16 mouse cellular contexts compared by ENCODE assay signal in the genomic region with DNA sequence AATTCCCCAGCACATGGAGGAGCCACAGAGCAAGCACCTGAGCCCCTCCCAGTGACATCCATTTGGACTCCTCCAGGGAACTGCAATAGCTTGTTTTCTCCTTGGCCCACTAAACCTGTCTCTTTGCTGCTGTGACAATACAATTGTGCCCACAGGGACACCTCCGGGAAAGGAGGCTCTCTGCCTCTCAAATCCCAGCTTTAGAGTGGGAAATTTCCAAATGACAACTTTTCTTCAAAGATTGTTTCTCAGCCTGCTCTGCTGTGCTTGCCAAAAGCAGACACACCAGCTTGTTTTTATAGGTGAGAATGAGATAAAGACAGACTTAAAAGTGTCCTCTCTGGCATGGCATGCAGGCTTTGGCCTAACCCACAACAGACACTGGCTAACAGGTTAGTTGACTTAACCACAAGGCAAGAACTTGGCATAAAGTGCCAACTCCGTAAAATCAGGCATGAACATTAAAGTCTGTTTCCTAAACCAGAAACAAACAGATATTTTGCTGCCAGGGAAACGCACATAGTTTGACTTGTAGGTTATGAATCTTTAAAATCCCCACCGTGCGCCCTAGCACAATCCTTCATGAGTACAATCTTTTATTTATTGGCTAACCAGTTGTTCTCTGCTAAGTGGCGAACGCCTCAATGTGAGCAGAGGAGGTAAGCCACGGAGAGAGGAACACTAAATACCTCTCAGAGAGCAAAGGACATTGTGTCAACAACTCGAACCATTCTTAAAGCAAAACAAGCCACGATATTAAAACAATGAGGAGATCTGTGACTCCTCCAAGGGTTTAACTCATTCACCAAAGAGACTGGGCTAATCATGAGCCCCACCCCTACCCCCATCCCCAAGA.
DNase-seq lines count a peak whose midpoint lies in the region; ATAC-seq and TF ChIP-seq lines count a peak whose summit lies in the region.
"Had no signal": no experiment of that assay in that cellular context is flagged by ENCODE, and none has a peak within 500 bp of the region (broad histone marks: within the 10 kb centered on the region; RNA-seq: fewer than 3 reads in every experiment).

No protein-coding gene starts in this region.

- no peak overlapping the region for H3K9ac ChIP-seq in kidney, embryonic 14.5 days (ENCODE audit: low read depth, low read length)
- H3K9ac ChIP-seq in lung, embryonic 14.5 days = no peak overlapping the region
- no peak overlapping the region for H3K9ac ChIP-seq in intestine, embryonic 16.5 days (ENCODE audit: low read depth, low read length)
- H3K9ac ChIP-seq: hindbrain, embryonic 12.5 days; midbrain, embryonic 13.5 days had no signal

- ATAC-seq in kidney, embryonic 14.5 days (ENCODE audit: low FRiP score, low TSS enrichment) = no peak
- no peak for ATAC-seq in lung, embryonic 14.5 days (ENCODE audit: insufficient read depth)
- peak; percentile 10; the same call in 1 of the 2 replicates for ATAC-seq in intestine, embryonic 16.5 days
- ATAC-seq: forebrain, embryonic 16.5 days; midbrain, embryonic 13.5 days had no signal

- H3K4me3 ChIP-seq in kidney, embryonic 14.5 days (ENCODE audit: low read length) = no peak overlapping the region
- H3K4me3 ChIP-seq in lung, embryonic 14.5 days (ENCODE audit: low read depth, low read length) = no peak overlapping the region
- H3K4me3 ChIP-seq in intestine, embryonic 16.5 days (ENCODE audit: low read length) = no peak overlapping the region
- H3K4me3 ChIP-seq: hindbrain, embryonic 12.5 days; midbrain, embryonic 13.5 days had no signal

- H3K27me3 ChIP-seq in kidney, embryonic 14.5 days (ENCODE audit: control insufficient read depth, insufficient read depth, low read length) = no peaks in the 10 kb centered on the region
- no peaks in the 10 kb centered on the region for H3K27me3 ChIP-seq in lung, embryonic 14.5 days (ENCODE audit: insufficient read depth, low read length)
- H3K27me3 ChIP-seq in intestine, embryonic 16.5 days (replicated peaks; ENCODE audit: control insufficient read depth, insufficient read depth, low read length) = no peaks in the 10 kb centered on the region
- H3K27me3 ChIP-seq: hindbrain, embryonic 12.5 days; midbrain, embryonic 13.5 days had no signal

- peak; percentile 13 for DNase-seq in kidney, adult 18-20 months
- no peak for DNase-seq in lung, embryonic 14.5 days
- no peak for DNase-seq in lung, postnatal 14 days
- no peak for DNase-seq in adrenal gland, adult 2 months
- DNase-seq in thymus, postnatal 10 days (ENCODE audit: low spot score in 2 of 2) = no peak
- DNase-seq: adrenal gland, adult 8-10 months; cerebellum, adult 9-10 months; gastrocnemius, postnatal 36 days; left cerebral cortex, postnatal 4 days; spleen, adult 18-20 months; thymus, postnatal 4 days had no signal

- 62% methylated on average over 10 of the region's 10 CpGs for whole genome bisulfite sequencing in kidney, embryonic 14.5 days
- WGBS in lung, embryonic 14.5 days = 58% methylated on average over 10 of the region's 10 CpGs
- 43% methylated on average over 10 of the region's 10 CpGs for WGBS in intestine, embryonic 16.5 days

- H3K27ac ChIP-seq in kidney, embryonic 14.5 days (ENCODE audit: low read depth, low read length) = no peak overlapping the region
- H3K27ac ChIP-seq in lung, embryonic 14.5 days (ENCODE audit: low read depth) = peak overlapping the region; percentile 24; the same call in 1 of the 2 replicates
- H3K27ac ChIP-seq in intestine, embryonic 16.5 days (ENCODE audit: low read length) = 0 out of 2 replicates have a peak overlapping the region, but pooled peaks have one; percentile 10
- H3K27ac ChIP-seq: hindbrain, embryonic 12.5 days; midbrain, embryonic 13.5 days had no signal

- H3K4me1 ChIP-seq in kidney, embryonic 14.5 days (ENCODE audit: control insufficient read depth, insufficient read depth, low read length) = 0 out of 2 replicates have a peak, but pooled peaks cover 6% of the 10 kb centered on the region
- H3K4me1 ChIP-seq in lung, embryonic 14.5 days (ENCODE audit: insufficient read depth) = 0 out of 2 replicates have a peak, but pooled peaks cover 5% of the 10 kb centered on the region
- H3K4me1 ChIP-seq in intestine, embryonic 16.5 days (ENCODE audit: control insufficient read depth, insufficient read depth, low read length) = peaks cover 18% of the 10 kb centered on the region

- no peak overlapping the region for H3K4me2 ChIP-seq in kidney, embryonic 14.5 days (replicated peaks; ENCODE audit: low read depth, low read length)
- no peak overlapping the region for H3K4me2 ChIP-seq in lung, embryonic 14.5 days
- H3K4me2 ChIP-seq in intestine, embryonic 16.5 days (ENCODE audit: low read depth, low read length) = no peak overlapping the region
- H3K4me2 ChIP-seq: hindbrain, embryonic 12.5 days; midbrain, embryonic 13.5 days had no signal

- no peaks in the 10 kb centered on the region for H3K36me3 ChIP-seq in kidney, embryonic 14.5 days (ENCODE audit: control insufficient read depth, insufficient read depth, low read length)
- no peaks in the 10 kb centered on the region for H3K36me3 ChIP-seq in lung, embryonic 14.5 days (ENCODE audit: insufficient read depth)
- H3K36me3 ChIP-seq in intestine, embryonic 16.5 days (ENCODE audit: control insufficient read depth, insufficient read depth, low read length) = no peaks in the 10 kb centered on the region
- H3K36me3 ChIP-seq: hindbrain, embryonic 12.5 days; midbrain, embryonic 13.5 days had no signal

- no peak for TF ChIP-seq CTCF in lung, embryonic 14.5 days (IDR thresholded peaks at IDR 0.05; ENCODE audit: low read depth)

- H3K9me3 ChIP-seq in kidney, embryonic 14.5 days (ENCODE audit: control insufficient read depth, low read length) = no peaks in the 10 kb centered on the region
- no peaks in the 10 kb centered on the region for H3K9me3 ChIP-seq in lung, embryonic 14.5 days (ENCODE audit: low read depth, low read length)
- no peaks in the 10 kb centered on the region for H3K9me3 ChIP-seq in intestine, embryonic 16.5 days (ENCODE audit: control insufficient read depth, low read length)
- H3K9me3 ChIP-seq: hindbrain, embryonic 12.5 days; midbrain, embryonic 13.5 days had no signal
